Mouse (Mus musculus) lung, adult 2 months (tissue): ENCODE data around the gene Clpb. TPM values are rescaled to one million over a fixed set of nuclear protein-coding genes. Genes with fewer than 3 reads are reported as not detected.
"Not testable (repeated sequence)": the region's sequence is repeated elsewhere in the genome, so short reads cannot be mapped to it uniquely, and the experiment has no call there.

Source experiments
- DNase-seq: peaks from one replicate; pipeline ENCODE4 v3.0.0; 2022
- H3K4me1 ChIP-seq: fragments of 200-500 bp; 2 replicates; pipeline ENCODE4 v1.6.1; 2011; ENCODE audit warnings: low read length; ENCODE audit not compliant: control insufficient read depth, insufficient read depth
- H3K4me3 ChIP-seq: fragments of 200-500 bp; replicated peaks from 2 replicates; pipeline ENCODE3; 2011; ENCODE audit warnings: low read depth, mild to moderate bottlenecking, control low read depth, low read length; ENCODE audit errors: extremely low read depth
- CTCF ChIP-seq: fragments of 200-500 bp; IDR thresholded peaks from 2 replicates; pipeline ENCODE4 v1.5.1; 2011; ENCODE audit warnings: mild to moderate bottlenecking, low read length, control low read depth; ENCODE audit not compliant: insufficient read depth
- POLR2A ChIP-seq: fragments of 200-500 bp; IDR thresholded peaks from 2 replicates; pipeline ENCODE4 v1.6.1; 2011; ENCODE audit warnings: low read depth, mild to moderate bottlenecking, control low read depth, low read length, borderline replicate concordance; ENCODE audit errors: extremely low read depth
- WGBS: fragments of 180-500 bp; shearing (Covaris S2); methylation state at CpG from one replicate; pipeline ENCODE4 v1.1.7; 2018; 5-methylcytosine and 5-hydroxymethylcytosine counted together
- polyA plus RNA-seq: library from polyadenylated mRNA; depleted of rRNA; stranded (reverse); fragments of >200 nt; gene quantifications from 2 replicates; pipeline ENCODE4 v1.2.3, GENCODE M21; 2012; rRNA removed

Gene Clpb
- polyA plus RNA-seq, result 11.9 and 15.5 TPM in 2 replicates

DNA sequence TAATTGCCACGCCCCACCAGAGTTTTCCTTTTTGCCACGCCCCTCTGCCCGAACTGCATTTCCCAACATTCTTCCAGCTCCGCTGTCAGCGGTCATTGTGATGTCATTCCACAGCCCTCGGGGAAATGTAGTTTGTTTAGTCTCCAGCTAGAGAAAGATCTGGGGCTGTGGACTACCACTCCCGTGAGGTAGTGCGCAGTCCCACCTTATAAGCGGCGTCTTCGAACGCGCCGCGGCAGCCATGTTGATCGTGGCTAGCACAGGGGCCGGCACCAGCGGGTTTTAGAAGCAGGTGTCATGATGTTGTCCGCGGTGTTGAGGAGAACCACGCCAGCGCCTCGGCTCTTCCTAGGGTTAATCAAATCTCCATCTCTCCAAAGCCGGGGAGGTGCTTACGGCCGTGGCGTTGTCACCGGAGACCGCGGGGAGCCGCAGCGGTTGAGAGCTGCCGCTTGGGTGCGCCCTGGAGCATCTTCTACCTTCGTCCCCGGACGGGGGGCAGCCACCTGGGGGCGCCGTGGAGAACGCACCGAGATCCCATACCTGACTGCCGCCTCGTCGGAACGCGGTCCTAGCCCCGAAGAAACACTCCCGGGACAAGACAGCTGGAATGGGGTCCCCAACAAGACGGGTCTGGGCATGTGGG lies at the start of gene Clpb:
Clpb (plus strand) TSS at position 120 of the 646 bp plus-strand sequence.
- peak within 1 kb of the TSS; percentile 90 for H3K4me3 ChIP-seq
- peaks cover 2% of the 10 kb centered on the region; the same call in 1 of the 2 replicates for H3K4me1 ChIP-seq
- TF ChIP-seq POLR2A, result peak; percentile 34; the same call in 1 of the 2 replicates
- TF ChIP-seq CTCF, result peak; percentile 42; the same call in 1 of the 2 replicates
- DNase-seq, result peak; percentile 87
- WGBS, result under 1% methylated on average over 49 of the region's 49 CpGs

DNA sequence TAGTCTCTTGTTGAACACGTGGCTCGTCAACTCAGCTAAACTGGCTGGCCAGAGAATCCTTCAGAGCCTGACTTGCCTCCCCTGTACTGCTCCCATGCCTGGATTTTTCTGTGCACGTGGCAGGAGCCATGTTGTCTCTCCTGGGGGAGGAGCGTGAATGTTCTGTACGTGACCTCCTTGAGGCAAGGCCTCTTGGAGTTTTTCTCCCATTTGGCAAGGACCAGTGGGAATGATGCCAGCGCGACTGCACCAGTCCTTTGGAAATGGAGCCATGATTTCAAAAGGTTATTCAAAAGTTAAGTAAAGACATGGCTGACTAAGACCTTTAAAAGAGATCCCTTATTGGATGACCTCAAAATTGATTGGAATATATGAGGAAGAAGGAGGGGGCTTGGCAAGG lies 48.0 kb upstream of the Clpb start:
- no peaks in the 10 kb centered on the region for H3K4me1 ChIP-seq
- DNase-seq, result no peak
- WGBS, result 63% methylated on average over 7 of the region's 7 CpGs
- TF ChIP-seq CTCF (no peak), POLR2A (no peak)
- H3K4me3 ChIP-seq, result no peak overlapping the region

DNA sequence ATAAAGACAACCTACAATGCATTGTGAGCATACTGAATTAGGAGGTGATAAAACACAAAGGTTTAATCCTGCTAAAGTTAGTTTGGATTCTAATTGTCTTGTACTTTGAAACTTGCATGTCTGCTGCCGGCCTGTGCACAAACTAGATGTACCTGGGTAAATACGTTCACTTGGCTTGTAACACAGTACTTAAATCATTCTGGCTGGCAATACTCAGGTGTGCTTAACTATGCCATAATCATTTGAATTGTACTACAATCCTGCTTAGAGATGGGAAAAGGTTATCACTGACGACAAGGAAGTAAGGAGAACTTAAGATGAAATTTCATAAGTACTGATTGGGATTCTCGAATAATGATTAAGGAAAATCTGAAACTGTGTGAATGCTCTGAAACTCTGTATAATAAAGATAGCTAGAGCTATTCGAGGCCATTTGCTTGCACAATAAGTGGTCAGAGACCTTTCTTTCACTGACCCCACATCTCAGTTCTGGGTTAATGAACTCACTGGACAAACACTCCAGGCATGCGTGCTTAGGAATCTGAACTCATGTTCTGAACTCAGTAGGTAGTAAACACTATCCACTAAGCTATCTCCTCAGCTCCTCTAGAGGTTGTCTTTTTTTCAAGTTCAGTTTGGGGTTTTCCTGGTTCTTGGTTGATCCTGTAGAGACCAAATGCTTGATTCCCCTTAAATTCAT lies 47.1 kb upstream of the Clpb start:
- no peak overlapping the region for H3K4me3 ChIP-seq
- DNase-seq, result no peak
- no peaks in the 10 kb centered on the region for H3K4me1 ChIP-seq
- TF ChIP-seq POLR2A (no peak), CTCF (no peak)
- 69% methylated on average over 6 of the region's 6 CpGs for WGBS

DNA sequence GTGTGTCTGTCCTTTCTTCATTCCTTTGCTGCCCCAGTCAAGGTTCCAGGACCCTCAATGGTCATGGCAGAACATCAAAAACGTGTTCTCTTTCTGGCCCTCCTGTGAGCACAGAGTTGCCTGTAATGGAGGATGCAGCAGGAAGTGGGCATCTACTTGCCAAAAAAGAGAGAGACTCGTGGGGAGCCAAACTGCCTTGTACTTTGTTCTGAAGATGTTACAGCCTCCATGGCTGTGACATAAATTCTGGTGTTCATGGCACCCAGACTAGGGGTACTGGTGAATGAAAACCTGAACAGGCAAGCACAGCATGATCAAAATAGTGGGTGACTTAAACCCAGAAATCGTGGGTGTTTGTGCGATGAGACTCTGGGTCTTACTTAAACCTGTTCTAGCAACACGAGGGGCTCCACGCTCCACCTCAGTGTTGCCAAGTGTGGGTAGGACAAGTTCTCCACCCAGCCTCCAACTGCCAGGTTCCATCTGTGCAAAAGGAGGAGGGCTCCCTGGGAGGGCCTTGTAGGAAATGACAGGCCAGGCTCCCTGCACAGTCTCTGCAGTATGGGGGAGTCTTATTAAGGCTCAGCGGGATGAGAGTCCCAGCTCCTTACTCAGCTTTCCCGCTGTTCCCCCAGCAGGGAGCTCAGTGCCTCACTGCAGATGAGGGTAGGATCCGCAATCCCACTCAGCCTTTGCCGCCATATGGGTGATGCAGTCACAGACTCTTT lies 45.8 kb upstream of the Clpb start:
- no peak for DNase-seq
- WGBS, result 74% methylated on average over 10 of the region's 10 CpGs
- TF ChIP-seq POLR2A, result no peak
- TF ChIP-seq CTCF, result no peak
- no peaks in the 10 kb centered on the region for H3K4me1 ChIP-seq
- H3K4me3 ChIP-seq, result no peak overlapping the region

DNA sequence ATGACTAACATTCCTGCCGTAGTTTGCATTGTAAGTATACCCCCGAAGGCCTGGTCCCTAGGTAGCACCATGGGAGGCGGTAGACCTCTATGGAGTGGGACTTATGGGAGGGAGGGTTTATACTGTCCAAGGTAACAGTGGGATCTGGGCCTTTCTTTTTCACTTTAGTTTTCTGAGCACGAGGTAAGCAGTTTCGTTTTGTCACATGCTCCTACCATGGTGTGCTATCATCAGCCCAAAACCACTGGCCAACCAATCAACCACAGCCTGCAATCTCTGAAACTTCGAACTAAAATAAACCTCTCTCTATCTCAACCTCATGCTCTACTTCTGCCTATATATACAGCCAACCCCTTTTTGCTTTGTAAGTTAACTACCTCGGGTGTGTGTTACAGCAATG lies 45.2 kb upstream of the Clpb start:
- Histone ChIP-seq H3K4me1 (no peaks in the 10 kb centered on the region), H3K4me3 (no peak overlapping the region)
- TF ChIP-seq POLR2A (no peak), CTCF (no peak)
- DNase-seq, result no peak
- WGBS, result 71% methylated on average over 7 of the region's 7 CpGs

DNA sequence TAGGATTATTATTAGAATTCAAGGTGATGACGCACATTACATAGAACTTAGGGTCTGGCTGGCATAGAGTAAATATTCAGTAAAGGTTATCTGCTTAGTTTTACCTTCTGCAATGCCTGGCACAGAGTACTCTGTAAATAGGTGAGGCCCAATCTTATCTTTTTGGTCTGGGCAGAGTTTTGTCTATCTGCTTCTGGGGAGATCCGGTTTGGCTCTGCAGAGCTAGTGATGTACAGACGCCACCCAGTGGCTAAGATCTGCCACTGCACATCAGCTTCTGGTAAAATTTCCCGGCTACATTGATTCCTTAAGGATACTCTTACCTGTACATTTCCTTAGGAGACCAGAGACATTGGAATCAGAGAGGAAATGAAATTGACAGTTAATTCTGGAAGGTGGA lies 43.1 kb upstream of the Clpb start:
- TF ChIP-seq CTCF, result peak; percentile 74
- no peak for TF ChIP-seq POLR2A
- WGBS, result 22% methylated on average over 4 of the region's 4 CpGs
- DNase-seq, result no peak
- Histone ChIP-seq H3K4me1 (0 out of 2 replicates have a peak, but pooled peaks cover 2% of the 10 kb centered on the region), H3K4me3 (no peak overlapping the region)

DNA sequence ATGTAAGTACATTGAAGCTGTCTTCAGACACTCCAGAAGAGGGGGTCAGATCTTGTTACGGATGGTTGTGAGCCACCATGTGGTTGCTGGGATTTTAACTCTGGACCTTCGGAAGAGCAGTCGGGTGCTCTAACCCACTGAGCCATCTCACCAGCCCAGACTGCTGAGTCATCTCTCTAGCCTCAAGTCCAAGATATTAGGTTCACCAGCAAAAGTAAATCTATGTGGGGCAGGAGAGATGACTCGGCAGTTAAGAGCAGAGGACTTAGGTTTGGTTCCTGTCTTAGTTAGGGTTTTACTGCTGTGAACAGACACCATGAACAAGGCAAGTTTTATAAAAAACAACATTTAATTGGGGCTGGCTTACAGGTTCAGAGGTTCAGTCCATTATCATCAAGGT lies 41.6 kb upstream of the Clpb start:
- not testable (repeated sequence) for H3K4me1 ChIP-seq, H3K4me3 ChIP-seq, DNase-seq
- 76% methylated on average over 4 of the region's 4 CpGs for WGBS

DNA sequence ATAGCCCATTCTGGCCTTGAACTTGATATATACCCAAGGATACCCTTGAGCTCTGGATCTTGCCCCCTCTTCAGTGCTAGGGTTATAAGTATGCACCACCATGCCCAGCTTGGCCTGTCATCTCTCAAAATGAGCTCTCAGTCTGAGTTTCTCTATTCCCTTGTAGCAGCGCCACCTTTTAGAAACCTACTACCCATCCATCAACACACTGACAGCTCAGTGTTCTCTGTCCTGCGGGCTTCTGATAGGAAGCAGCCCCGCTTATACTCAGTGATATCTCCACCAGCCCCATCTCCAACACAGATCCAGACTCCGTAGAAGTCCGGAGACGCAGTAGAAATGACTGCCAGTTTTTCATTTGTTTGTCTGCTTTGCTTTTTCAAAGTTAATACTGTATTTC lies 39.1 kb upstream of the Clpb start:
- Histone ChIP-seq H3K4me3 (no peak overlapping the region), H3K4me1 (0 out of 2 replicates have a peak, but pooled peaks cover 2% of the 10 kb centered on the region)
- 32% methylated on average over 6 of the region's 6 CpGs for WGBS
- TF ChIP-seq CTCF, result no peak
- no peak for TF ChIP-seq POLR2A
- DNase-seq, result no peak

DNA sequence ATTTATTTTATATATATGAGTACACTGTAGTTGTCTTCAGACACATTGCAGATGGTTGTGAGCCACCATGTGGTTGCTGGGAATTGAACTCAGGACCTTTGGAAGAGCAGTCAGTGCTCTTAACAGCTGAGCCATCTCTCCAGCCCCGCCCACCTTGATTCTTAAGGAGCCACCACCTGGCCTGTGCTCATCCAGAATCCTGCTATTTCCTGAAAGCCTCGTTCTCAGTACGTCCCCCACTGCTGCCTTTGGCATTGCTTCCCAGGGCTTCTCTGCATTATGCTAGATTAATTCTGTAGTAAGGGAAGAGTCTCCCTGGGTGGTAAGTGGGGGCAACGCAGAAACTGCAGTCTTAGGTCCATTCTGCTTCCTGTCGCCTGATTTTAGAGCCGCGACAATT lies 36.3 kb upstream of the Clpb start:
- H3K4me3 ChIP-seq, DNase-seq, H3K4me1 ChIP-seq: not testable (repeated sequence)
- 77% methylated on average over 7 of the region's 7 CpGs for WGBS

DNA sequence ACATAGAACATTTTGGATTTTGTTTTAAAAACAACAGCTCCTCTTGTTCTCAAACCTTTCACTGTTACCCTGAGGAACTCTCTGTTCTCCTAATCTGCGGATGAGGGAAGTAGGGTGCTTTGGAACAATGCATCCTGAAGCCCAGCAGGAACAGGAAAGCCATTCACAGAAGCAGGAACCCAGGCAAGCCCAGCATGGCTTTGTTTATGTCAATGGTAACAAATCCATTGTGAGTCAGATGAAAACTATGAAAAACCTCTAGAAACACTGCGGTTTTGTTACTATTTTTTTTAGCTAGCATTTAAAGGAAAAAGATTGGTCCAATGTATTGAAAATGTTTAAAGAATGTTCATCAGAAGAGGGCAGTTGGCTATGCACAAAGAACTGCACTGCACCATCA lies 35.0 kb upstream of the Clpb start:
- Histone ChIP-seq H3K4me1 (0 out of 2 replicates have a peak, but pooled peaks cover 2% of the 10 kb centered on the region), H3K4me3 (no peak overlapping the region)
- TF ChIP-seq CTCF (no peak), POLR2A (no peak)
- DNase-seq, result no peak
- WGBS, result 33% methylated on average over 2 of the region's 2 CpGs
